Mouse (Mus musculus): Measurements from ENCODE around the gene Efl1. TPM values are rescaled to one million over a fixed set of nuclear protein-coding genes. Genes with fewer than 3 reads are reported as not detected.

Gene Efl1
- polyA plus RNA-seq (2015; fragmentation: Nextera tagmentation; extraction: Ambion mirVana) = 8.6 and 9.8 TPM in 2 replicates

DNA sequence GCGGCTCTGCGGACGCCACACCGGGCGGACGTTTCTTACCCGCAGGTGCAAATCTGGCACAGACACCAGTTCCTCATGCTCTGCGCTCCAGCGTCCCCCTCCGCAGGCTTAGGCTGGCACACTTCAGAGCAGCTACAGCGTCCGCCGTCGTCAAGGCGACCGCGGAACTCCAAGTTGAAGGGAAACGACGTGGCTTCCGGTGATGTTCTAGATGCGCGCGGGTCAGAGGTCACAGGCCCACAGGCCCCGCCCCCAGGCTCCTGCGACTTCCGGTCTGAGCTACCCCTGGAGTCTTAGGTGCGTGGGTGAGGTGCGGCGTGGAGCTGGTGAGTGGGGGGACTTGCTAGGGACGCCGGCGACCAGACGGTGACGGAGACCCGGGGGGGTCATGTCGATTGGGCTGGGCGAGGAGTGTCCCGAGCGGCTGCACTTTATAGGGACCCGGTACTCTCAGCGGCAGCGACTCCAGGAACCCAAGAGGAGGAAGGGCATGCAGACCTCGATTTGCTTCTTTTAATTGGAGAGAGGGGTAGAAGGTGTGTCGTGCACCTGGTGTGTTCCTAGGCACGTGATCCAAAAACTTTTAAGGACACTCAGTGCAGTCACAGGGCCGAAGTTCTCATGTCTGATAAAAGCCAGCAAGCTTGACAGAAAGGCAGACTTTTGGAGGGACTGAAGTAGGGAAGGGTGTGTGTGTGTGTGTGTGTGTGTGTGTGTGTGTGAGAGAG is at the start of gene Efl1, which contains the start of gene Saxo2:
Gene Efl1 (plus strand): TSS at position 262 of the 728 bp plus-strand sequence.
Gene Saxo2 (minus strand): TSS at position 176 of the 728 bp plus-strand sequence.
- ATAC-seq (ENCODE audit: insufficient read depth) = peak; percentile 93
- Histone ChIP-seq H3K4me1 (replicated peaks) (peaks cover 11% of the 10 kb centered on the region), H3K9ac (peak within 1 kb of the TSS; percentile 67), H3K4me3 (replicated peaks) (peak within 1 kb of the TSS; percentile 83), H3K27ac (replicated peaks) (peak within 1 kb of the TSS; percentile 58), H3K27me3 (no peaks in the 10 kb centered on the region), H3K36me3 (replicated peaks) (peaks cover 3% of the 10 kb centered on the region; the same call in 1 of the 2 replicates), H3K9me3 (replicated peaks) (no peaks in the 10 kb centered on the region), H3K4me2 (peak within 1 kb of the TSS; percentile 85)
- WGBS (ENCODE audit: insufficient replicate concordance) = under 1% methylated on average over 46 of the region's 46 CpGs

DNA sequence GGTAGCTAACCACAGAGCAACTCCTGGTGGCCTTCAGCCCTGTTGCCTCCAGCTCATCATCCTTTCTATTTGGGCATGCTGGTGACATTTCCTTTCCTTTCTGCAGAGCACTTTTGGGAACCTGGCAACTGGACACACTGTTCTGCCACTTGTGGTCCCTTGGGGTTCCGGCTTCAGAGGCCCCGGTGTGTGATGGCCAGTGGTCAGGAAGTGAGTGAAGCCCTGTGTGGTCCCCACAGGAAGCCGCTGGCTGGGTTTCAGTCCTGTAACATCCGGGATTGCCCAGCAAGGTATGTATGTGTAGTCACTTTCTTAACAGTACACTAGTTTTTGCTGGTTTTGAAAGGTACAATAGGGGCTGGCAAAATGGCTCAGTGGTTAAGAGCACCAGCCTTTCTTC is 46.4 kb upstream of the Efl1 start:
- H3K36me3 ChIP-seq (replicated peaks) = no peaks in the 10 kb centered on the region
- no peaks in the 10 kb centered on the region for H3K27me3 ChIP-seq
- H3K9ac ChIP-seq = no peak overlapping the region
- peak; percentile 31; the same call in 1 of the 2 replicates for ATAC-seq (ENCODE audit: insufficient read depth)
- H3K27ac ChIP-seq (replicated peaks) = no peak overlapping the region
- H3K4me1 ChIP-seq (replicated peaks) = no peaks in the 10 kb centered on the region
- no peaks in the 10 kb centered on the region for H3K9me3 ChIP-seq (replicated peaks)
- no peak overlapping the region for H3K4me3 ChIP-seq (replicated peaks)
- H3K4me2 ChIP-seq = no peak overlapping the region
- 19% methylated on average over 4 of the region's 4 CpGs for WGBS (ENCODE audit: insufficient replicate concordance)

DNA sequence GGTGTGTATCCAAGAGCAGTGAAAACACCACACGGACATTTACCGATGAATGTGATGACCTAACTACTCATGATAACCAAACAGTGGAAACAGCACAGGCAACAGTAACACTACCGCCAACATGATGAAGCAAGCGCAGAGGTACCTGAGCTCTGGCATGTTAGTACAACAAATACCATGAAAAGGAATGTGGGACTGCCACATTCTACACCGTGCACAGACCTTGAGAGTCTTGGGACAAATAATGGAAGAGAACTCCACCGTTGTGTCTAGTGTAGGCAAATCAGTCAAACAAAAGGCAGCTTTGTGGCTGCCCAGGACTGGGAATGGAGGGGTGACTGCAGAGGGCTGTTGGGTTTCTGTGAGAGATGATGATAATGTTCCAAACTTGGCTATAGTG is 43.0 kb upstream of the Efl1 start:
- no peak overlapping the region for H3K4me3 ChIP-seq (replicated peaks)
- H3K36me3 ChIP-seq (replicated peaks) = no peaks in the 10 kb centered on the region
- 67% methylated on average over 6 of the region's 6 CpGs for WGBS (ENCODE audit: insufficient replicate concordance)
- no peak overlapping the region for H3K4me2 ChIP-seq
- no peak overlapping the region for H3K9ac ChIP-seq
- no peak for ATAC-seq (ENCODE audit: insufficient read depth)
- no peaks in the 10 kb centered on the region for H3K4me1 ChIP-seq (replicated peaks)
- H3K27me3 ChIP-seq = no peaks in the 10 kb centered on the region
- no peak overlapping the region for H3K27ac ChIP-seq (replicated peaks)
- no peaks in the 10 kb centered on the region for H3K9me3 ChIP-seq (replicated peaks)

DNA sequence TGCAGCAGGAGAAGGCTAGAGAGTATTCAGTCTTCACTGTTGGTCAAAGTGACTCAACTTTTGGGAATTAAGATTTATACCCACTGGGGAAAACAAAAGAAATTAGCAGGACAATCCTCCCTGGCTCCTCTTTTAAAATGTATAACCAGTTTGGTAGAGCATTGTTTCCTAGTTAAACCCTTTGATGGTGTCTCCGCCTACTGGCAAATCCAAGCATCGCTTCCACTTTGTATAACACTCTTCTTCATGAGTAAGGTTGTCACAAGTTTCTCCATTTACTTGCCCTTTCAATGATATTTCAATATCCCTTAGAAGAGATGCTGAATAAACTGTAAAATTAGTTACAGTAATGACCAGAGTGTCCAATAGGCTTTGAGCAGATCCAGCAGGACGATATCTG is 38.8 kb upstream of the Efl1 start:
- Histone ChIP-seq H3K27me3 (no peaks in the 10 kb centered on the region), H3K9me3 (replicated peaks) (no peaks in the 10 kb centered on the region), H3K36me3 (replicated peaks) (no peaks in the 10 kb centered on the region), H3K9ac (no peak overlapping the region), H3K27ac (replicated peaks) (no peak overlapping the region), H3K4me1 (replicated peaks) (no peaks in the 10 kb centered on the region), H3K4me3 (replicated peaks) (no peak overlapping the region), H3K4me2 (no peak overlapping the region)
- ATAC-seq (ENCODE audit: insufficient read depth) = no peak
- WGBS (ENCODE audit: insufficient replicate concordance) = 41% methylated on average over 3 of the region's 3 CpGs

DNA sequence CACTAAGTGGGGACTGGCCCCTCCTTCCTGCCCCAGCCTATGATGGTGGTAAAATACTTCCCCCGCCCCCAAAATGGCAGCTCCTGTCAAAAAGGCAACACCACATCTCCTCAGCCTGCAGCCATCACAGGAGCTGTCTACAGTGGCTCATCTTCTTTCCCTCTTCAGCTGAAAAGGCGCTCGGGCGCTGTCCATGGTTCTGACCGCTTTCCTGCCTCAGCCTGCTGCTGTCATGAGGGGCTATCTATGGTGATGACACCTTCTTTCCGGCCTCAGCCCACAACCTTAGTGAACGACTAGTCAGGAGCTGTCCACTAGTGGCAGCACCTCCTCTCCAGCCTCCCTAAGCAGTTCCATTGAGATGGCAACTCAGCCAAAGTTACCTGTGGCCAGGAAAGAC is 23.1 kb upstream of the Efl1 start:
- 11% methylated on average over 7 of the region's 7 CpGs for WGBS (ENCODE audit: insufficient replicate concordance)
- Histone ChIP-seq H3K9me3 (replicated peaks) (no peaks in the 10 kb centered on the region), H3K4me1 (replicated peaks) (no peaks in the 10 kb centered on the region), H3K9ac (no peak overlapping the region), H3K27me3 (no peaks in the 10 kb centered on the region), H3K27ac (replicated peaks) (no peak overlapping the region), H3K4me3 (replicated peaks) (no peak overlapping the region), H3K4me2 (no peak overlapping the region), H3K36me3 (replicated peaks) (no peaks in the 10 kb centered on the region)
- no peak for ATAC-seq (ENCODE audit: insufficient read depth)

DNA sequence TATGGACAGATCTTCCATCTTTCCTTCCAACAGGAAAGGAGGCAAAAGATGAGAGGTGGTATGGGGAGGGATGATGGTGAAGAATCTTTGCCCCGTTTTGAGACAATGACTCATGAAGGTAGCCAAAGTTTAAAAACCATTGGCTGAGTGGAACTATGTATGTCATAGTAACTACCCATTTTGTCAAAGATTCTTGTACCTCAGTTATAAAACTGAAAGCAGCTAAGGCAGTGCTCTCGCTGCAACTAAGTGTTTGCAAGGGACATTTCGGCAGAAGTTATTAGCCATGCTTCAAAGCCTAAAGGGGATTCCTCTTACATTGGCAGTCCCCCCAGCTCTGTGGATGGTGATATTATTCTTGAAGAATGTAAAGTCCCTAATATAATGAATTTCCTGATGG is 1.2 kb upstream of the Efl1 start:
- no peak overlapping the region for H3K27ac ChIP-seq (replicated peaks)
- no peaks in the 10 kb centered on the region for H3K27me3 ChIP-seq
- H3K9ac ChIP-seq = no peak overlapping the region
- peaks cover 11% of the 10 kb centered on the region for H3K4me1 ChIP-seq (replicated peaks)
- no peak overlapping the region for H3K4me2 ChIP-seq
- no peak for ATAC-seq (ENCODE audit: insufficient read depth)
- peaks cover 2% of the 10 kb centered on the region; the same call in 1 of the 2 replicates for H3K36me3 ChIP-seq (replicated peaks)
- 73% methylated on average over 3 of the region's 3 CpGs for WGBS (ENCODE audit: insufficient replicate concordance)
- no peak overlapping the region for H3K4me3 ChIP-seq (replicated peaks)
- no peaks in the 10 kb centered on the region for H3K9me3 ChIP-seq (replicated peaks)

DNA sequence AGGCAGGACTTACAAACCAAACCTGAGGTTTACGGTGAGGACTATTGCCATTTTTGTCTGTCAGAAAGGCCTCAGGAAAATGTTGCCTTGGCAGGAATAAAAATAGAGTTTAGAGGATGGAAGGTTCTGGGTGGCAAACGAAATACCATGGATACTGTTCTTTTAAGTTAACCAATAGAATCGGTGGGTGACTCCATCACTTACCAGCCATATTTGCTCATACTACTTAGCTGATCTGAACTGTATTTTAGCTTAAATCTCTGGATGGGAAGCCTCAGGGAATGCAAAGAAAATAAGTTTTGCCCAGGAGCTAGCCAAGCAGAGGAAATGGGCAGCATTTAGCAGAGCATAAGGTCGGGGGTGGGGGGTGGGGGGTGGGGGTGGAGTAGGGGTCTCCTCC is 505 bp upstream of the Efl1 start:
- H3K27me3 ChIP-seq = no peaks in the 10 kb centered on the region
- H3K27ac ChIP-seq (replicated peaks) = no peak overlapping the region
- peaks cover 3% of the 10 kb centered on the region; the same call in 1 of the 2 replicates for H3K36me3 ChIP-seq (replicated peaks)
- H3K9me3 ChIP-seq (replicated peaks) = no peaks in the 10 kb centered on the region
- no peak for ATAC-seq (ENCODE audit: insufficient read depth)
- peak overlapping the region; percentile 23; the same call in 1 of the 2 replicates for H3K9ac ChIP-seq
- peak overlapping the region; percentile 85 for H3K4me2 ChIP-seq
- peak overlapping the region; percentile 83 for H3K4me3 ChIP-seq (replicated peaks)
- H3K4me1 ChIP-seq (replicated peaks) = peaks cover 11% of the 10 kb centered on the region
- 30% methylated on average over 4 of the region's 4 CpGs for WGBS (ENCODE audit: insufficient replicate concordance)

DNA sequence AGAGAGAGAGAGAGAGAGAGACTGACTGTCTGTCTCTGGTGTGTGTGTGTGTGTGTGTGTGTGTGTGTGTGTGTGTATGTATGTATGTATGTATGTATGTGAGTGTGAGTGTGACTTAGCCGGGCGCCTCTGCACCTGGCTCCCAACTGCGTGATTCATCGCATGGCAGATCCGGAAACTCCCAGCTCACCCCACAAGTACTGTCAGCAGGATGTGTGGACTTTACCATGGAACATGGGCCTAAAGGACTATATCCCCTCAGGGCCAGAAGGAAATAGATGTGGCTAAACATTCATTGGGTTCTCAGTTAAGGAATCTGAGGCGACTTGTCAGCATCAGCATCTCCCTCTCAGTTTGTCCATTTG is 649 bp downstream of the Efl1 start:
- Histone ChIP-seq H3K27ac (replicated peaks) (no peak overlapping the region), H3K4me3 (replicated peaks) (peak overlapping the region; percentile 83), H3K27me3 (no peaks in the 10 kb centered on the region), H3K36me3 (replicated peaks) (peaks cover 3% of the 10 kb centered on the region; the same call in 1 of the 2 replicates), H3K4me1 (replicated peaks) (peaks cover 11% of the 10 kb centered on the region), H3K4me2 (peak overlapping the region; percentile 85), H3K9ac (peak overlapping the region; percentile 67), H3K9me3 (replicated peaks) (no peaks in the 10 kb centered on the region)
- no peak for ATAC-seq (ENCODE audit: insufficient read depth)
- 8% methylated on average over 6 of the region's 6 CpGs for WGBS (ENCODE audit: insufficient replicate concordance)

DNA sequence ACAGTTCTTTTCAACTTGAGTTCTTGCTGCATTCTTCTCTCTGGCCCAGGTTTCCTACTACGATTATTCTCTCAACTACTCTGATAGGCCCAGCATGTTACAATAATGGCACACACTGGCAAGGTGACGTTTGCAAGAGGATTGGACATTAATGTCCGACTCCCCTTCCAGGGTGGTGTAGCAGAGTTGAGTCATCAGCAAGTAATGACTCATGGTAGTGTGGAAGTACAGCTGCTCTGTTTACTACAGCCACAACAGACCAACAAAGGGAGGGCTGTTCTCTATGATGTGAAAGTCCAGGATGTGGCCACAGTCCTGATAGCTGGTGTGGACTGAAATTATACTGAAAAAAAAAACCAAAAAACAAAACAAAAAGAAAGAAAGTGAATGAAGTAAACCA is 16.2 kb downstream of the Efl1 start:
- Histone ChIP-seq H3K9ac (no peak overlapping the region), H3K27me3 (no peaks in the 10 kb centered on the region), H3K36me3 (replicated peaks) (peaks cover 22% of the 10 kb centered on the region), H3K4me2 (no peak overlapping the region), H3K27ac (replicated peaks) (no peak overlapping the region), H3K9me3 (replicated peaks) (no peaks in the 10 kb centered on the region), H3K4me1 (replicated peaks) (no peaks in the 10 kb centered on the region), H3K4me3 (replicated peaks) (no peak overlapping the region)
- ATAC-seq (ENCODE audit: insufficient read depth) = no peak
- WGBS (ENCODE audit: insufficient replicate concordance) = 71% methylated on average over 3 of the region's 3 CpGs

DNA sequence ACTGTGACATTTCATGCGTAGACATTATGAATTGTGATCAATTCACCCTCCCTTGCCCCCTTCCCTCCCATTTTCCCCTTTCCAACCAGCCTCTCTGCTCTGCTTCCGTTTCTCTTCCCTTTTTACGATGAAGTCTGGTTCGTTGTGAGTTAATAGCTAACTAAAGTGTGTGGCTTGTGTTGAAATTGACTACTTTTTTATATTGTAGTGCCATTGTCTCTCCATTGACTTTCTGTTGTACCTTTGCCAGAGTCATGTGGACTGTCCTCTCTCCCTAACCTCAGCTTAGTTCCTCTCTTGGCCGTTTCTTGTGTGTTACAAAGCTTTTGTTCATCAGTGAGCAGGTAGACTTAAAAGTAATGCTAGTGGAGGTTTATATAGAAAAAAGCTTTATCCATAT is 27.6 kb downstream of the Efl1 start:
- ATAC-seq (ENCODE audit: insufficient read depth) = no peak
- no peak overlapping the region for H3K9ac ChIP-seq
- no peaks in the 10 kb centered on the region for H3K4me1 ChIP-seq (replicated peaks)
- H3K4me2 ChIP-seq = no peak overlapping the region
- WGBS (ENCODE audit: insufficient replicate concordance) = 62% methylated on average over 5 of the region's 5 CpGs
- H3K36me3 ChIP-seq (replicated peaks) = peaks cover 33% of the 10 kb centered on the region
- H3K27me3 ChIP-seq = no peaks in the 10 kb centered on the region
- no peaks in the 10 kb centered on the region for H3K9me3 ChIP-seq (replicated peaks)
- no peak overlapping the region for H3K27ac ChIP-seq (replicated peaks)
- H3K4me3 ChIP-seq (replicated peaks) = no peak overlapping the region

DNA sequence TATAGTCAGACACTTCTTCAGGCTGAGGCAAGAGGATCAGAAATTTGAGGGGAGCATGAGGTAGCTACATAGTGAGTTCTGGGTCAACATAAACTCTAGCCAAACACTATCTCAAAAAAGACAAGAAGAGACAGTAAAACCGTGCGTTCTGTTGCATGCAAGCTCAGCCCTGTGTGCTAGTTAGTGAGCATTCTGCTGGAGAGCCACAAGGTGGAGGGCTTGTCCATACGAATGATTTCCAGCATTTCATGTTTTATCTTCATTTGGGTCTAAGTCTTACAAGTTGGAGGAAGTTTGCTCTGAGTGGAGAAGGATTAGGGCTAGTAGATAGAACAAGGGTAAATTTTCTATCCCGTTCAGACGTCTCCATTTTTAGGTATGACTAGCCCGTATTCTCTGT is 28.4 kb downstream of the Efl1 start:
- Histone ChIP-seq H3K27ac (replicated peaks) (no peak overlapping the region), H3K9me3 (replicated peaks) (no peaks in the 10 kb centered on the region), H3K4me1 (replicated peaks) (no peaks in the 10 kb centered on the region), H3K4me3 (replicated peaks) (no peak overlapping the region), H3K9ac (no peak overlapping the region), H3K27me3 (no peaks in the 10 kb centered on the region), H3K4me2 (no peak overlapping the region), H3K36me3 (replicated peaks) (peaks cover 28% of the 10 kb centered on the region)
- no peak for ATAC-seq (ENCODE audit: insufficient read depth)
- 68% methylated on average over 6 of the region's 6 CpGs for WGBS (ENCODE audit: insufficient replicate concordance)

DNA sequence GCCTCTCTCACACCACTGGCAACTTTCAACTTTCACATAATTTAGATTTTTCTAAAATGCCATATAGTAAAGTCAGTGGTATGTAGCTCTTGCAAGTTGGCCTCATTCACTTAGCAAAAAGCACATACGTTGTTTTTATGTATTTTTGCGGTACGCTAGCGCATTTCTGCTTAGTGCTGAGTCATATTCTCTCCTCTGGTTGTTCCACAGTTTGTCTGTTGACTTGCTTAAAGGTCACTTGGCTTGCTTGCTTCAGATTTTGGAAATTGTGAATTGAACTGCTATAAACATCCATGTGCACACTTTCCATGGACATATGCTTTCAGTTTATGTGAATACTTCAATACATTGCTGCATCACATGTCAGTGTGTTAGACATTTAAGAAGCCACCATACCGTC is 31.5 kb downstream of the Efl1 start:
- 84% methylated on average over 5 of the region's 5 CpGs for WGBS (ENCODE audit: insufficient replicate concordance)
- no peak overlapping the region for H3K9ac ChIP-seq
- H3K4me3 ChIP-seq (replicated peaks) = no peak overlapping the region
- ATAC-seq (ENCODE audit: insufficient read depth) = no peak
- peaks cover 32% of the 10 kb centered on the region for H3K36me3 ChIP-seq (replicated peaks)
- H3K27ac ChIP-seq (replicated peaks) = no peak overlapping the region
- no peaks in the 10 kb centered on the region for H3K9me3 ChIP-seq (replicated peaks)
- no peaks in the 10 kb centered on the region for H3K27me3 ChIP-seq
- H3K4me1 ChIP-seq (replicated peaks) = no peaks in the 10 kb centered on the region
- H3K4me2 ChIP-seq = no peak overlapping the region
